Mouse (Mus musculus) adrenal gland, adult (tissue): Measurements from ENCODE around the gene Trabd2b.

Experiments
- DNase-seq, 2 experiments: peaks; one replicate each; pipeline ENCODE4 v3.0.0; 2022 to 2023; ENCODE audit warnings: low spot score in 1 of 2; ENCODE audit not compliant: inconsistent age in 2 of 2

Gene Trabd2b

DNA sequence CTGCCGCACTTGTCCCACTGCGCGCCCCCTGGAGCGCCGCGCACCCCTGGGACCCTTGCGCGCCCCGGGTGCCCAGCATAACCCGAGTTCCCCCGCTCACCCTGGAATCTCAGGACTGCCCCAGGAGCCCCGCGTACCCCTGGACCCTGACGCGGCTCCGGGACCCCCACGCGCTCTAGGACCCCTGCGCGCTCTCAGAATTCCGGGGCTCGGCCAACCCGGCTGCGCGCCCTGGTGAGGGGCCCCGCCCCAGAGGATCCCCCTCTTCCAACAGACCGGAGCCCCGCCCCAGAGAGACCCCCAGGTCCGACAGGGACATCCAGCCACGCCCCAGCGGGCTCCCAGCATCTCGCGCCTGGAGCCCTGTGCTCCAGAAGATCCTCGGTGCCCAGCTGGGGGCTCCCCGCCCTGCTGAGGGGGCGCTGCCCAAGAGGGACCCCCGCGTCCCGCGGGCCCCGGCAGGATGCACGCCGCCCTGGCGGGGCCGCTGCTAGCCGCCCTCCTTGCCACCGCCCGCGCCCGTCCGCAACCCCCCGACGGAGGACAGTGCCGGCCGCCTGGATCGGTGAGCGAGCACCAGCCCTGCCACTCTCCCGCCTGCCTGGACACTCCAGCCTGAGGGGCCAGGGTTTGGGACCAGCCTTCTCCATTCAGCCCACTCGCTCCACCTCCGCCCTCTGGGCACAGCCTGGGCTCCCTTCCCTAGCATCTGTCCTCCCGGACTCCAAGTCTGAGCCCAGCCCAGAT is at the start of gene Trabd2b:
Gene Trabd2b, plus strand, starts transcription at position 370 of the 747 bp plus-strand sequence.
- peak; percentile 15 to 65 for DNase-seq

DNA sequence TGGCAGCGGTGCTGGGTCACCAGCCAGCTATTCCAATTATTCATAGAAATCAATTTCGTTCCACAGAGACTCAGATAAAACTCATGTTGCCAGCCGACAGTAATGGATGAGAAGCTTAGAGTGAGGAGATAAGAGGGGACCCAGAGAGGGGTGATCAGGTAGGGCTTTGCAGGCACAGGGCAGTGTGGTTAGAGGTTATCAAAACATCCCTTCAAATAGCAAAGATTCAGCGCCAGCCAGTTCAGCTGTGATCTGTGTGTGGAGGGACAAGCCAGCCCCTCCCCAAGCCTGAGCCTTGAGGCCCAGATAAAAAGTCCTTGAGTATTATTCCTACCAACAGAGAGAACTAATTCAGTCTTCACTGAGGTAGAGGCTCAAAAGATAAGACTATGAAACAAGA is 49.1 kb upstream of the Trabd2b start:
- DNase-seq: peak; percentile 33 to 79

DNA sequence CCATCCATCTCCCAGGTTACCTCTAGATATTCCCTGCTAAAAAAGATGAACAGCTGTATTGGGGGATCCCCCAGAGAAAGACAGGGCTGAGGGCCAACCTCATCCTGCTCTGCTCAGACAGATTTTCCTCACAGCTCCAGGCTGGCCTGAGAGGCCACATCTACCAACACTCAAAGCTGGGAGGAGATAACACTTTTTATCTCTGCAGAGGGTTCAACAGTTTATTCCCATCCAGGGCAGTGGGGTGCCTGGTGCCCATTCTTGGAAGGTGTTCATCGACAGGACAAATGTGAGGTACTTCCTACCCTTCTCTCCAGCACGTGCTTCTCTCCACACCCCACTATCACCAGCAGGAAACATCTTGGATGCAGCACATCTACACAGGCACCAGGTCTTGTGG is 47.6 kb upstream of the Trabd2b start:
- no peak for DNase-seq

- peak; percentile 33 to 70 for DNase-seq
Measured at GRCm38 (mm10) chr4:114359818-114360217, 46.7 kb upstream of the Trabd2b start.

GRCm38 (mm10) chr4:114361336-114361735 is 45.2 kb upstream of the Trabd2b start:
- DNase-seq: peak; percentile 63 to 80

DNA sequence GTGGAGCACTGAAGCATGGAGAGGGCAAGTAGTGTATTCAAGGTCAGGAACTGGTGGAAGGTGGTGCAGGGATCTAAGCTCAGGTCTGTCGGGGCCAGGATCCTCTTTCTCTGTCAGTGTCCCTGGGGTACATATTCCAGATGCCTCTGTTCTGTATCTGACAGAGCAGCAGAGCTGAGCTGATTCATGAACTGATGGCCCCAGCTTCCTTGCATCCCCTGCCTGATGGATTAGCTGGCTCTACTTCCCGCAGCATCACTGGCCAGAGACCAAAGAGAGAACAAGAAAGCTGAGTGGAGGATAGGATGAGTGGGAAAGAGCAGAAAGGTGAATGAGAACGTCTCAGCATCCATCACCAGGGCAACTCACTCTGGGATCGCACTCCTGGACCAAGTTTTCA is 41.5 kb upstream of the Trabd2b start:
- DNase-seq: no peak

DNA sequence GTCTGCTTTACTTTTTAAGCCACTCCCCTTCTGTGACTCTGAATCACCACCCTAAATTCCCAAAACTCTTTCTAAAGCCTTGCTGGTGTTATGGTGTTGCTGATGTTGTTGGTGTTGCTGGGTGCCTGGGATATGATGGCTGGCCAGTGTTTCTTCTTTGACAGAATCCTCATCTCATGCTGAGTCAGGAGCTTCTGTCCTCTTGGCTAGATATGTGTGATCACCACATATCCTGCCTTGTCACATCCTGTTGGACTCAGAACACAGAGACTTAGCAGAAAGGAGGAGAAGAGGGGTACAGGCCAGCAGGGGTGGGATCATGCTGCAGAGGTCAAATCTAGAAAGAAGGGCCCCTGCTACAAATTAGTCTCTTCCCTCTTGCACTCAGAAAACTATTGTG is 40.9 kb upstream of the Trabd2b start:
- no peak for DNase-seq

DNA sequence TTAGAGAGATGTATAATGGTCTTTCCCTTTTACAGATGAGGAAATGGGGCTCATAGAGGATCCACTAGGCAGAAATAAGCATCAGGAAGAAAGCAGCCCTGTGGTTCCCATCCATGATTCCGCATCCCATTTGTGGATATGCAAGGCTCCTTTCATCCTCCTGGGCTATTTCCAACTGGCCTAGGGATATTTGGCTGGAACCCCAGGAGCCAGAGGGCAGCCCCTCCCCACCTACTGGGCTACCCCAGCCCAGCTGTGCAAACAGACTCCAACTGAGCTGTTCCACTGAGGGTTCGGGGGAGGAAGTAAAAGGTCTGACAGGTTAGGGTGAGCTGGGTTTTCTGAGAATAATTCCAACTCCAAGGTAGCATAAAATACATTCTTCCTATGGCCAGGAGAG is 39.5 kb upstream of the Trabd2b start:
- no peak for DNase-seq

DNA sequence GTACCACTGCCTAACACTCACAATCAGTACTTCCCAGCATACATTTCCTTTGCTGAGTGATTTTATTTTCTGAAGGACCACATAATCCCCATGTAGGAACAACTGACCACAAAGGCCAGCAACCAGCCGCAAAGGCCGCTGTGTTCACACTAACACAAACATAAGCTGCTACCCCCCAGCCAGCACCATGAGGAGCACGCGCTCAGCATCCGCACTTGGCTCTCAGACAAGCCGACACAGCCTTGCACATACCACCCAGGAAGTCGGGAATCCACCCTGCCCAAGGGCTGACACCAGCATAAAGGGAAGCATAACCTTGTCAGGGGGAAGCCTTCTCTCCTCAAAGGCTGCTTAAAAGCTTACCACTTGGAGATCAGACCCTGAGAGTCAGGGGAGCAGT is 38.7 kb upstream of the Trabd2b start:
- no peak for DNase-seq

DNA sequence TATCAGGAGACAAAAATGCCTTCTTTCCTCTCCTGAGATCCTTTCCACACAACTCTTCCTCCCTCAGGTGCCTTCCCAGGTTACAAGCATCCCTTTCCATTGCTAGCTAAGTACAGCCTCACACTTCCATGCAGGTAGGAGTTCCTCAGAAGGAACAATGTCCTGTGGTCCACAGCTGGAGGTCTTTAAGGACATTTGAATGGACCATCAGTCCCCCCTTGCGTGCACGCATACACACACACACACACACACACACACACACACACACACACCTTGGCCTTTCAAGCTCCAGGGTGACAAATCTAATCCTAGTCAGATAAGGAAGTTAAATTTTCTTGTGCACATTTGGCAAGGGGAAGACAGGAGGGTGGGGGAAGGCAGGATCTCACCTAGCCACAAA is 36.9 kb upstream of the Trabd2b start:
- no peak for DNase-seq

DNA sequence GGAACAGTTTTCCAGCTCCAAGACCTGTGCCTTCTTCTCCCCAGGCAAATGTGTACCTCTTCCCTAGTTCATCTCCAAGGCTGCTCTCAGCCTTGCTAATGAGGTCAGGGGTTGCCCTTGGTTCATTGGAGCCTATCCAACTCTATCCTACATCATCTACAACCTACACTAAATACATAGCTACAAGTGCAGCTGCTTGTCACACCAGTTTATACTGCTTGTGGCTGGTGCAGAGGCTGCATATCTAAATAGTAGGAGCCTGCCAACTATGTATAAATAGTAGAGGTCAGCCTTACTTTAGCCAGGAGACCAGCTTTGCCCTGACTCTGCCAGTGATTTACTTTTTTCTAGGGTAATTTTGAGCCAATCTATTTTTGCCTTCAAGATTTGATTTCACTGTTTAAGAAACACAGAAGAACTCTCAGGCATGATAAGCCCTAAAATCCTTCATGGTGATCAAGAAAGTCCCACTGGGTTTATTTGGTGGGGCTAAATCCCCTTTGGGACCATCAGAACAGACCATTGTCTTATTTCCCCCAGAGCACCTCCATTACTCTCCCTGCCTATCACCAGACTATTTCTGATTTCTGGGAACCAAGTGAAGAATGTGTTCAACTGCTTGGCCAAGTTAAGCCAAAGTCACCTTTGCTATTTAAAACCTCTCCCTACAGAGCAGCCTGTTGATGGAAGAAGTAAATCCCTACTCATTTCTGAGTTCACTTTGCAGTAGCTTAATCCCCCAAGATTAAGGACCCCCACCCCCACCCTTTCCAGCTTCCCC is 35.4 kb upstream of the Trabd2b start:
- DNase-seq: no peak

GRCm38 (mm10) chr4:114372699-114373098 is 33.8 kb upstream of the Trabd2b start:
- no peak for DNase-seq

DNA sequence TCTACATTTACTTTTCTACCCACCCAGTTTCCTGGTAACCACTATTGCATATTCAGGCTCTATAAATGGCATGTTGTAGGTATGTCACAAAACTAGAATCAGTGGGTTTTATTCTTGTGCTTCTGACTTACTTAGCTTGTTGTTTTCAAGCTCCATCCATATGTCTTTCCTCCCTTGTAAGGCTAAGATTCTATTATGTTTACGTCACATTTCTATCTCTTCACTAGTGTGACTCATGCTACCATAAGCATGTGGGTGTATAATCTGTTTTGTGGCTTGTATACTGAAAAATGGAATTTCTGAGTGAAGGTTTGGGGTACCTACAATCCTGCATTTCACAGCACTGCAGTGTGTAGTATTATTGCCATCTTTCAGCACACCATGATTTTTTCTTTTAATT is 32.2 kb upstream of the Trabd2b start:
- no peak for DNase-seq

GRCm38 (mm10) chr4:114377531-114377930 is 29.0 kb upstream of the Trabd2b start:
- DNase-seq: no peak

DNA sequence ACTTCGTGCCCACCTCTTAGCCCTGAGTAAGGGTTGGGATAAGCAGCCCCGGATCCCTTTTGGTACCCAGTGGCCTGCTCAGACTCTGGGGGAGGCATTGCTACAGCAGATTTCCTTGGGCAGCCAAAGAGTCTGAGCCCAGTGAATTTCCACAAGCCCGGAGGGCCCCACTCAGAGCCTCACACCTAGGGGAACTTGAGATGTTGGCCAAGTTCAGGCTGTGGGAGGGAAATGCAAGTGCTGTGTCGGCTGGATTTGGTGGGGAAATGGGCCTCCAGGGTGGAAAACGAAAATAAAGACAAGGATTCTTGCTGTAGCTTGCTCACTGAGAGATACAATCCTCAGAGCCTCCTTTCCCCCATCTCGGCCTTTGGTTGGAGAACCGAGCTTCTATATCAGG is 28.0 kb upstream of the Trabd2b start:
- no peak for DNase-seq

DNA sequence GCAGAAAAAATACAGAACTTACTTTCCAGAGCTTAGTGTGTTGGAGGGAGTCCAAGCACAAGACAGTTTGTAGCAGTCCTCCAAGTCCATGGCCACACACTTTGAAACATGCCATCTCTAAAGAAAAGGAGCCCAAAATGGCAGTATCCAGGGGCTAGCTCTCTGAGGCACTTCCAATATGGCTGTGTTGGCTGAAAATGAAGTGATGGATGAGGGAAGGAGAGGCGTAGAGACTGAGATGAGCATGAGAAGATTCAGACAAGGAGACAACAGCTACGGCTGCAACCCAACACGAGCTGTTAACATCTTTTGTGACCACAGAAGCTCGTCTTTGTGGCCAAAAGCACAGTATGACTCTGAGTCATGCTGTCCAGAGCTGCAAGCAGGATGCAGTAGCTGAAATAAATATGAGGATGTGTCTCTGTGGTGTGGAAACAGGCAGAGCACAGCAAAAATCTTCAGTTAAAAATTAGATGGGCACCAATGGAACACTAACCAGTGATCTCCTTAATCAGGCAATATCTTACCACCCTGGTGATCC is 27.0 kb upstream of the Trabd2b start:
- DNase-seq: no peak

GRCm38 (mm10) chr4:114382627-114383026 is 23.9 kb upstream of the Trabd2b start:
- DNase-seq: no peak

GRCm38 (mm10) chr4:114385236-114385635 is 21.3 kb upstream of the Trabd2b start:
- DNase-seq: no peak

DNA sequence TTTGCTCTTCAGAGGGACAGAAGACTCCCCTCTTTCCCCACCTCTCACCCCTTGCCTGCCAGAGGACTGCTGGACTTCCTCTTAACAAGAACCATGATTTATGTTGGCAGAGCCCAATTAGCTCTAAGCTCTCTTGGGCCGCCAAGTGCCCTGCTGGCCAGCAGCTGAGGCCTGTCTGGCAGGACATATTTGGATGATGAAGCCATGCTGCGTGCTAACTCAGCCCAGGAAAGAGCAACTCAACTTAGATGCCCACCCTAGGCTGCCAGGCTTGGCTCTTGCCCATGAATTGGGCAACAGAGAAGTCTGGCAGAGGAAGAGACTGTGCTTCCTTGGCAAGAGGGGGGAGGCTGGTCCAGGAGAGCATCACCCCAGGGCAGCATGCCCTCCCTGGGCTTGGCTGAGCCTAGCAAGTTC is 20.1 kb upstream of the Trabd2b start:
- DNase-seq: peak; percentile 21 to 71

DNA sequence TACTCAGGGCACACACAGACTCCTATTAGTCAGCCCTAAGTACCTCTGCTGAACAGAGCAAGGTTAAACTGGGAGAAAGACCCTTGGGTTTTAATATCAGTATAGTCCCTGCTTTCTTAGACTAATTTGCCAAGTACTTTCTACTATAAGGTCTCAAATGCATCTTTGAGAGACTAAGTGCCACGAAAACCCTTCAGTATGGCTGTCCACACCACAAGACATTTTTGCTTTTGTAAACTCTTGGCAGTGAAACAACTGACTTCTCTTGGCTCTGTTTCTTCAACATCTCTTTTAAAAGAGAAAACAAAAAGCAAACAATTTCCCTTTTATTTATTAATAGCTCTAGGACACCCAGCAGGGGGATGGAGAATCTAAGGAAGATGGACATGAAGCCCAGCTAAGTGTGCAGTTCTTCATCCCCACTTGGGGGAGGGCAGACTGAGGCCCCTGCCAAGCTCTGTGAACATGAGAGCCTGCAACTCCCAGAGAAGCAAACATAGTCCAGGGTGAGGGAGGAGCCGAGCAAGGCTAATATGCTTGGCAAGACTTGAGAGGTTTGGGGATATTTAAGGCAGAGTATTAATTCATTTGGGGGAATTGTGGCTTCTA is 18.9 kb upstream of the Trabd2b start:
- DNase-seq: no peak

GRCm38 (mm10) chr4:114388306-114388705 is 18.2 kb upstream of the Trabd2b start:
- no peak for DNase-seq

- no peak for DNase-seq
Measured at GRCm38 (mm10) chr4:114389653-114390052, 16.9 kb upstream of the Trabd2b start.
